Mouse (Mus musculus): Measurements from ENCODE around the gene Zfp282. TPM values are rescaled to one million over a fixed set of nuclear protein-coding genes. Genes with fewer than 3 reads are reported as not detected.
"Not testable (repeated sequence)": the region's sequence is repeated elsewhere in the genome, so short reads cannot be mapped to it uniquely, and the experiment has no call there.

Zfp282 gene
- total RNA-seq (2021): 10 to 100 TPM; 25.9 to 26.5 TPM
- long read RNA-seq, full-length matches to known transcripts: 9 of 16 reads
- long read RNA-seq, partial matches to known transcripts: 1 of 16 reads
- long read RNA-seq, other reads (novel, unspliced or antisense): 6 of 16 reads

DNA sequence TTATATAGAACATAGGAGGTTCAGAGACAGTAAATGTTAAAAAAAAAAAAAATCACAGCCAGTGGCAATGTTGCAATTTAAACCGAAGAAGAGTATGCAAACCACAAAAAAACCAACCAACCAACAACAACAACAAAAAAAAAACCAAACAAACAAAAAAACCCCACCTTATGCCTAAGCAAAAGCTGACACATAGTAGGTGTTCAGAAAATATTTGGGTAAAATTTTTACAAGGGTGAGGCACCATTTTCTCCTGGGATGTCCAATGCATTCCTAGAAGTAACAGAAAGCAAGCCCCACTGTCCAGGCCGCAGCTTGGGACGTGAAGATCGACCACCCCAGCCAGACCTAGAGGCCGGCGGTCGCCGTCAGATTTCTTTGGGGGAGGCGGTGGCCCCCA lies at the start of gene Zfp282:
Gene Zfp282, plus strand, starts transcription at position 147 of the 400 bp plus-strand sequence.
- no peak for DNase-seq (ENCODE audit: low spot score in 2 of 2)

DNA sequence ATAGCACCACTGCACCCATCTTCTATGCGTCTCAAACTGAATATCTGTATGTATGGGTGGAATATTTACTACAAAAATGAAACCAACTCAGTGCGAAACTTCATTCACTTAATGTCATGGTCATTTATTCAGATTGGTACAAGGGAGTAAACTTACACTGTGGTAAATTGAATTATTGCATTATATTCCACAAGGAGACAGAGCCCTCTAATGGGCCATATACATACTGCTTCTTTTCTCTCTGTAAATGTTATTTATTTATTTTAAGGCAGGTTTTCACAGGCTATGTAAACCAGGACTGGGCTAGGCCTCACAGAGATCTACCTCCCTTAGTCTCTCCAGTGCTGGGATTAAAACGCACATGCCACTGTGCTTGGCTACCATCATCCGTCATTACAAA lies 49.5 kb upstream of the Zfp282 start:
- DNase-seq (ENCODE audit: low spot score in 2 of 2): no peak

DNA sequence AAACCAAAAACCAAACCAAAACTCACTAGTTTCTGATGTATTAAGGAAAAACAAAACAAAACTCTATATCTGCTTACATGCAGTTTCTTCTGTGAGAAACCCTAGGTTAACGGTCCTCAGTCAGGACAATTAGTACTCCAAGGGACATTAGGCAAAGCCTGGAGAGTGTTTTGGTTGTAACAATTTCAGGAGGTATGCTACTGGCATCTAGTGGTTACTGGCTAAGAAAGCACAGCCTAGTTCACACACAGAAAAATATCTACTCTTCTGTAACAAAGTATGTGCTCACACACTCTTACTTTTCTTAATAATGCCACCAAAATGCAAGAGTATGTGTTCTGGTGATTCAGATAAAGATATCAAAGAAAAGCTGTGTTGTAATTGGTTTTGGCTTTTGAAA lies 48.1 kb upstream of the Zfp282 start:
- no peak for DNase-seq (ENCODE audit: low spot score in 2 of 2)

DNA sequence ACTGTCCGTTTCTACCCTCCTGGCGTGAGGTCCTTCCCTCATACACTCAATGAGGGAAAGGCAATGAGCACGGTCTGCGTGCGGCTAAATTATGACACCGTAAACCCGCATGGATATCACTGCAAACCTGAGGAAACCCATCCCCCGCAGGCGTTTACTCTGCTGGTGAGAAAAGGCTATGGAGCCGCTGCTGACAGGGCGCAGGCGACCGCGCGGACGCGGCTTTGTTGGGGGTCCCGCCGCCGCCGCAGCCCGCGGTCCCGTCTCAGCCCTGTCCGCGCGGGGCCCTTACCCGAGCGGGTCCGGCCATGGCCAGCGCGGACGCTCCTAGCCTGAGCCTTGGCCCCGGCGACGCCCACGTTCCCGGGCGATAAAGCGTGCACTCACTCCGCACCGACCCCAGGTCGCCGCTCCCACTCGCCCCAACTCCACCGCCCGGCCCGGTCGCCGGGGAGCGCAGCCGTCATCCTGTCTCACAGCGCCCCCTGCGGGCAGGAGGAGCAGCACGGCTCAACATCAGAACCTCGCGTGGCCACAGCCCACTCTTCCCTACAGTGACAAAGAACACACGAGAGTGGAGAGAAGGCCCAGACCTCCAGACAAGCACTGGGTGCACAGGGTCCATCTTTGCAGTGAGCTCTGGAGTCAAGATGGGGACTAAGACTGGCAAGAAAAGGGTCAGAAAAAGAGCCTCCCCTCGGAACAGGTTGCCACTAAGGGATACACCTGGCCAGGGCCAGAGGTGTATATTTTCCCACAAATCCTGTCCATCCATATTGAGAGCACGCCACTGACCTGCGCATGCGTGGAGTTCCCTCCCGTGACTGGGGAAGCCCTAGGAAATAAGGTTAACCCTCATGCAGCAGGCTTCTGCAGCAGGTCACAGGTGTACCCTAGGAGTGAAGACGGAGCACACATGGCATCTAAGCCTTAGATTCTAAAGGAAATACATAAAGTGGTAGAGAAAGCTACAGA lies 46.6 kb upstream of the Zfp282 start, which contains the start of gene Zfp786:
Gene Zfp786, minus strand, starts transcription at position 764 of the 975 bp plus-strand sequence.
- peak; percentile 95 to 97 for DNase-seq (ENCODE audit: low spot score in 2 of 2)

DNA sequence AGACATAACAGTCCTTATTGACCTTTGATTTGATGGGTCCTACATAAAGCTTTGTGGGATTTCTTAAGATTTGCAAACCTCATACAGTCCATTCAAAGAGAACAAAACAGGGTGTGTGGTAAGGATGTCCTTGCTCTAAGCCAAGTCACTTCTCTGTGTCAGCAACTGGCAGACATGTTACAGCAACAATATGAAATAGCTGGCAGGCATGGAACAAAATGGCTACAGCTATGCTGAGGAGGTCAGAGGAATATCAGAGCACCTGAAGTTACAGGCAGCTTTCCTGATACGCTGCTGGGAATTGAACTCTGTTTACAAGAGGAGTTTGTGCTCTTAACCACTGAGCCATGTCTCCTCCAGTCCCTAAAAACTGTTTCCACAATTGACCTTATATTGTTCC lies 44.8 kb upstream of the Zfp282 start:
- DNase-seq (ENCODE audit: low spot score in 2 of 2): no peak

DNA sequence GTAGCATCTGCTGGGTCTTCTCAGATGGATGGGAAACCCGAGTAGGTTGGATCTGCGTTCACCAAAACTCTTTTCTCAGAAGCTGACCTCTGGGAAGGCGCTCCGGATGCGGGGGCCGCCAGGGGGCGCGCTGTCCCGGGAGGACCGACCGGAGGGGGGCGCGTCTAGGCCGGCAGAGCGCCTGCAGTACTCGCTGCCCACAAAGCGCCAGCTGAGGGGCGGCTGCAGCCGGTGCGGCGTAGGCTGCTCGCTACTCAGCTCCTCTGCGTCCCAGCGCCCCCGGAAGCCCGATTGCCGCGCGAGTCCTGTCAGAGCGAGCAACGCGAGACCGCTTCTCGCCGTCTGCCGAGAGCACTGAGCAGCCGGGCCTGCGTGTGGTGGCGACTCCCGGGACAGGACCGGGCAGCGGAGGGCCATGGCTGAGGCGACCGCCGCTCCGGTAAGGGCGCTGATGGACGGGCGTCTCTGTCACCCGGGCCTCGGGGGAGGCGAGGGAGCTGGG lies 41.5 kb upstream of the Zfp282 start, which contains the start of gene Zfp398:
Gene Zfp398, plus strand, starts transcription at position 180 of the 502 bp plus-strand sequence.
- peak; percentile 97 to 98 for DNase-seq (ENCODE audit: low spot score in 2 of 2)

DNA sequence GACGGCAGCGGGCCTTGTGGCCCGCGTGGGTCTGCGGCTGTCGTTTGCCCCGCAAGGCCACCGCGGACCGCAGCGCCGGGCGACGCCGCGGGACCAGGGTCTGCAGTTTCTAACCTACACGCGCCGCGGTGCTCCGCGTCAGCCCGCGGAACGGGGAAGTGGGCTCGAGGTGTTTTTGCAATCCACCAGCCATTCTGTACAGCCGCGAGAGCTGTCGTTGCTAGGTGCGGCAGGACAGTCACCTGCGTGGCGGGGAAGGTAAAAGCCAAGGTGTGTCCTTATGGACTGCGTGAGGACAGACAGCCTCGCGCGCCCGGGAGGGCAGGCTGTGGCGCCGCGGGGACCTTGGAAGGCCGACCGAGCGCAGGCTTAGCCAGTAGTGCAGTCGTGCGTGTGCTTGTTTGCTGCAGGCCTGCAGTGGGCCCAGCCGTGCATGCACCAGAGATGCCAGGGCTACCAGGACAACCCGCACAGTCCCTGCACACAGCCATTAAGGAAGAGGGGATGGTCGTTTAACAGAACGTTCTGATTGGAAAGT lies 41.0 kb upstream of the Zfp282 start:
- peak; percentile 52 to 66 for DNase-seq (ENCODE audit: low spot score in 2 of 2)

DNA sequence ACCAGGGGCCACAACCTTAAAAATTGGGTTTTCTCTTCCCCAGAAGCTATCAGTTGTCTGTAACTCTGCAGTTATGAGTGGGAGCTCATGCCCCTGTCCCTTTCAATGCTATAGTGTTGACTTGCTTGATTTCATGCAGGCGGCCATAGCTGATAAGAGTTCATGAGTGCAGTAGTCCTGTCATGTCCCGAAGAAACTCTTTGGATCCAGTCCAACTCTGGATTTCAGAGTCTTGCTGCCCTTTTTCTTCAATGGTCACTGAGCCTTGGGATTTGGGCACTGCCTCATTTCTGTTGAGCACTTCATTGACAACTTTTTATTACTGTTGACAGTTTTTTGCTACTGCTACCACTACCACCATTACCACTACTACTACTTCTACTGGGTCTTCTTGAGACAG lies 39.4 kb upstream of the Zfp282 start:
- DNase-seq (ENCODE audit: low spot score in 2 of 2): no peak

DNA sequence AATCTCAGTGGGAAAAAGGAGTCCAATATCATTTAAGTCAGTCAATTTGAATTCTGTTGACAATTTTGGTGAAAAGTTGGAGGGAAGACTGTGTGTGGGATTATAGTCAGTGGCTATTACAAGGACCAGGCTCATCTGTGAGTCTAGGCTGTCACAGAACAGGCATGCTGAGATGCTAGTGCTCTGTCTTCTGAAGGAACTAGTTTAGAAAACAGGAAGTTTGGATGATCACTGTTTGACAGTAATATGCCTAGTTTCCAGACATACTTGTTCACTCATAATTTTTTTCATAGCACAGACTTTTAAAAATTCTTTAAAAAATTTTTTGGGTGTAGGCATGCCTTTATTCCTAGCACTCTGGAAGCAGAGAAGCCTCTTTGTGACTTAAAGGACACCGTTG lies 35.9 kb upstream of the Zfp282 start:
- no peak for DNase-seq (ENCODE audit: low spot score in 2 of 2)

DNA sequence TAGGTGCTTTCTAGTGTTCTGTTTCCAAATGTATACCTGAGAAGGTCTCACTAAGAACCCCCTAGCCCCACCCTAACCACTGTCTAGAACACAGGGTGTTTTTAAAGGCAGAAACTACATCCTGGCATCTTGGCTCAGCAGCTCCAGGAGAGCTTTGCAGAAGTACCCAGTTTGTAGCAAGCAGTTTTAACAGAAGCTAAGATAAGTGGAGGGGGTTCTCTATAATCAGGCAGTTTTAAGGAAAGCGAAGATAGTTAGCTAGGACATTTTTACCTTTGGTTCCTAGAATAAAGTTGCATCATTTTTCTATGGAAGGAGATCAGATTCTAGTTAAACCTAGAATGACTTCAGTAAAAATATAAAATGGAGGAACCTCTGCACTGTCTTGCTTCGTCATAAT lies 35.2 kb upstream of the Zfp282 start:
- DNase-seq (ENCODE audit: low spot score in 2 of 2): no peak

DNA sequence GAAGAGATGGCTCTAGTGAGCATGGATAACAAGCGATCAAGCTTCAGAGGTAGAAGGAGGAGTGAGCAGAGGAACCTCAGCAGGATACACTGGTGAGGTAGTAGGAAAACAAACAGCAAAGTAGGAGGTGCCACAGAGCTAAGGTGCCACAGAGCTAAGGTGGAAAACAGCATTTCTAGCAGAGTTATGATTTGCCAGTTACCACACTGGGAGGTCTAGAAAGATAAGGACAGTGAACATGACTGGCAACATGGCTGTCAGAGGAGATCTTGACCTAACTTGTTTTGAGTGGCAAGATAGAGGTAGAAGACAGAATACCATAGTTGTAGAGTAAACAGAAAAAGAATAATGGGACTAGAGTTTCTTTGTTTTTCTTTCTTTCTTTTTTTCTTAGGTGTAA lies 34.7 kb upstream of the Zfp282 start:
- no peak for DNase-seq (ENCODE audit: low spot score in 2 of 2)

DNA sequence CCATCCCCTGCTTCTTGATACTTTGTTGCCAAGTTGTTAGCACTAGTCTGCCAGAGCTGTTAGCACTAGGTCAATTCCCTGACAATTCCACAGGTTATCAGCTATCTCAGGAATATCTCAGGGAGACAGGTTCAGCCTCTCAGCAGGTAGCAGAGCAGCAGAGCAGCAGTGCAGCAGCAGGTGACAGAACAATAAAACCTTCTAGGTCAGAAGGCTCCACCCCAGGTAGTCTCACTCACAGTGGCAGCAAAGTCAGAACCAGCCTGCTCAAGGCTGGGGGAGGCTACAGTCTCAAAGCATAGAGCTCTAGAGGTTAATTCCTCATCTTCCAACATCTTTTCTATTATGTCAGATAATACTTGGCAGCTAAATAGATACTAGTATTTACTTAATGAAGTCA lies 31.2 kb upstream of the Zfp282 start:
- no peak for DNase-seq (ENCODE audit: low spot score in 2 of 2)

DNA sequence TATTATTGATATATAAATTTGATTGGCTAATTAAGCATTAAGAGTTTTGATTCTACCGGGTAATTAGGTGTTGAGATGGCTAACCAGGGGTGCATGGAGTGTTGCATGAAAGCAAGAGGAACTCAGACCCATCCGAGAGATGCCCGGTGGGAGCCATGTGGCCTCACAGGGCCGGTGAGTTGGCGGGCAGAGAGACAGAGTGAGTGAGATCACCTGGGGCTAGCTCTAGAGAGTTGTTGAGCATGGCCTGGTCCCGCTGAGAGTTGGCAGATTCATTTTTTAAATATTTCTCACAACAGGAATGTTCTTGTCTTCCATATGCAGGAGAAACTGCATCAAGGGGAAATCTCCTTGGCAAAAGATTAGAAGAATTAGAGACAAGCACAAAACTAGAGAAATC lies 19.8 kb upstream of the Zfp282 start:
- DNase-seq (ENCODE audit: low spot score in 2 of 2): no peak

DNA sequence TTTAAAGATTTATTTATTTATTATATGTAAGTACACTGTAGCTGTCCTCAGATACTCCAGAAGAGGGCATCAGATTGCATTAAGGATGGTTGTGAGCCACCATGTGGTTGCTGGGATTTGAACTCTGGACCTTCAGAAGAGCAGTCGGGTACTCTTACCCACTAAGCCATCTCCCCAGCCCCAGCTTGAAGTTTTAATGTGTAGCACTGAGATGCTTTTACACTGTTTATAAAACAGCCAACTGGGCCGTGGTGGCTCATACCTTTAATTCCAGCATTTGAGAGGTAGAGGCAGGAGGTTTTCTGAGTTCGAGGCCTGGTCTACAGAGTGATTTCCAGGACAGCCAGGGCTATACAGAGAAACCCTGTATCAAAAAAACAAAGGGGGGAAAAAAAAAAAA lies 19.3 kb upstream of the Zfp282 start:
- DNase-seq (ENCODE audit: low spot score in 2 of 2): not testable (repeated sequence)

DNA sequence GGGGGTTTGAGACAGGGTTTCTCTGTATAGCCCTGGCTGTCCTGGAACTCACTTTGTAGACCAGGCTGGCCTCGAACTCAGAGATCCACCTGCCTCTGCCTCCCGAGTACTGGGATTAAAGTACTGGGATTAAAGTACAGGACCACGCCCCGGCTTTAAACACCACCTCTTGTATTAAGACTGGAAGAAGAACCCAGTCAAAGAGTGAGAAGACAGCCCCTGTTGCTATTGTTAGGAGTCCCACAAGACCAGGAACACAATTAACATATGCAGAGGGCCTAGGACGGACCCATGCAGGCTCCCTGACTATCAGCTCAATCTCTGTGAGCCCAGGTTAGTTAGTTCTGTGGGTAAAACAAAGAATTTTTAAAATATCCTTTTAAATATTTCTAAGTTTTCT lies 4.7 kb upstream of the Zfp282 start:
- DNase-seq (ENCODE audit: low spot score in 2 of 2): no peak

DNA sequence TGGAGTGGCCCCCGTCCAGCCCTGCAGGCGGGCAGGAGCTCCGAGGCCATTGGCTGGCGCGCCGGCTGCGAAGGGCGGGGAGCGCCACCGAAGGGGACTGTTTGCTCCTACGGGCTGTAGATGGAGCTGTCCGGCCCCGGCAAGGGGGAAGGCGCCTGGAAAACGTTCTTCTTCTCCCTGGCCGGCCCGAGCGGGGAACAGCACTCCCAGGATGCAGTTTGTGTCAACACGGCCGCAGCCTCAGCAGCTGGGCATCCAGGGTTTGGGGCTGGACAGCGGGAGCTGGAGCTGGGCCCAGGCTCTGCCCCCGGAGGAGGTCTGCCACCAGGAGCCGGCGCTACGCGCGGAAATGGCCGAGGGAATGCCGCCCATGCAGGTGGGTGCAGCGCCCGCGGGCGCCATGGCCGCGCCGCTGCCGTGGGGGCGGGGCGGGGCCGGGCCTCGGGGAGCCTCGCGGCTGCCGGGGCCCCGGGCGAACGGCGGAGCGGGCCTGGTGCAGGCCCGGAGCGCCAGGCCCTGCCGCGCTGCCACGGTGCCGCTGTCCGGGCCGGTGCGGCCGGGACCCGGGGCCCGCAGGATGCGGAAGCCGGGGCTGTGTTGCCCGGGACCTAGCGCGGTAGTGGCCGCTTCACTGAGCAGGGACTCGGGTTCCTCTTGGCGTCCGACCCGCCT lies 593 bp downstream of the Zfp282 start:
- peak; percentile 90 to 91 for DNase-seq (ENCODE audit: low spot score in 2 of 2)

DNA sequence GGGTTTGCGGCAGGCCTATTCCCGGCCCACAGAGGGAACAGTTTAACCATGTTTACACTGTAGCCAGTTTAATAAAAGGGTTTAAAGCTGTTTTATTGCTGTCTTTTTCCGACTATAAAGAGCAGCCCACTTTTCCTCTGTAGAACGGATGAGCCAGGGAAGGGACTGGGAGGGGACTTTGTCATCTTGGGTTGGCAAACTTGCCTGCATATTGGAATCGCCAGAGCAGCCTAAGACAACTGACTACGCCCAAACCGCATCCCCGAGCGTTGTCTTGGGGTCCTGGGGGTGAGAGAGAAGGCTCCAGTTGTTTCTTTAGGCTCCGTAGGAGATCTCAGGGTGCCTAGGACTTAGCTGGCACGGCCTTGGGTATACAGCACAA lies 1.1 kb downstream of the Zfp282 start:
- no peak for DNase-seq (ENCODE audit: low spot score in 2 of 2)

DNA sequence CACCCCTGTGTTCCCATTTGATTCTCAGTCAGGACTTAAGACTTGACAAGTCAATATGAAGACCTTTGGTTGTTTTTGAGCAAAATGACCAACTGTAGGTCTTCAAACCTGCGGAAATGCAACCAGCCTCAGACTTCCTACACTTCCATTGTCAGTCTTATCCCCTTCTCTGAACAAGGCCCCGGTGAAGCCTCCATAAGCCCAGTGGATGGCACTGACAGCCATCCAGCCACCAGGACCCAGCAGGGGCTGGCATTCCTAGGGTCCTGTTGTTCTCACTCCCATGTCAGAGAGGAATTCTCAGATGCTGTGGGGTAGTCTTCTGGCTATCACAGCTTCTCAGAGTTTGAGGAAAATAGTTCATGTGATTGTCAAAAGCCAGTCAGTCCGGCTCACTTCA lies 1.6 kb downstream of the Zfp282 start:
- no peak for DNase-seq (ENCODE audit: low spot score in 2 of 2)

DNA sequence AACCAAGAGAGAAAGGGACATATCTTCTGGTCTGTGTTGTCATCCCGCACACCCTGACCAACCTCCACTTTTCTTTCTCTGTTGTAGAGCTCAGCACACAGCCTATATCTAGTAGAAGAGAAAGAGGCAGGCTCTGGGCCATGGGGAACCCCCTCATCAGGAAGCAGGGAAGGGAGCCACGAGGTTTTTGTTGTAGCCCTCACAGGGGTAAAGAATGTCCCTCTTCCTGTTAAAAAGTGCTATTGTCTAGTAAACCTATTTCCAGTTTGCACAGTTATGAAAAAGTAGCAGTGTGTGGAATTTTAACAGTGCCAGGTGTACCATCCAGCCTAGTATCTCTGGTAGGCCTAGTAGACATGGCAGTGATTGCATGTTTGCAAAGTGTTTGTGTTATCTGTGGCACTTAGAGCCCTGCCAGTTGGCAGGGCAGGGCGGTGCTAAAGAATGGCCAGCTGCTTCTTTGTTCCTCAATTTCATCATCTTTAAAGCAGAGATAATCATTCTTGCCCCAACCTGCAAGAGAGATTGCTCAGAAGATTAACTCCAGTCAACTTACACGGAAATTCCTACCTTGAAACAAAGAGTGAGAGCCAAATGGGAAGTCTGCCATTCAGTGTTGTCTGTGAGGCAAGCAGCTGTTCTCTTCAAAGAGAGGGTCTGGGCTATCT lies 2.2 kb downstream of the Zfp282 start:
- DNase-seq (ENCODE audit: low spot score in 2 of 2): no peak

DNA sequence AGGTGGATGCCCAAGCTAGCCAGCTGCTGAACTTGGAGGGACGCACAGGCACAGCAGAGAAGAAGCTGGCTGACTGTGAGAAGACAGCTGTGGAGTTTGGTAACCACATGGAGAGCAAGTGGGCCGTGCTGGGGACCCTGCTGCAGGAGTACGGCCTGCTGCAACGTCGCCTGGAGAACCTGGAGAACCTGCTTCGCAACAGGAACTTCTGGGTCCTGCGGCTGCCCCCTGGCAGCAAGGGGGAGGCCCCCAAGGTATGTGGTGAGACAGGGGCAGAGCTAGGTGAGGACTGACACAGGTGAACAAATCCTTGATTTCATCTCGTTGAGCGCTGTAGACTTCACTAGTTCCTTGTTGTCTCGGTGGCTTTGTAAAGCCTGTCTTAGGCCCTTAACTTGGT lies 3.2 kb downstream of the Zfp282 start:
- no peak for DNase-seq (ENCODE audit: low spot score in 2 of 2)

DNA sequence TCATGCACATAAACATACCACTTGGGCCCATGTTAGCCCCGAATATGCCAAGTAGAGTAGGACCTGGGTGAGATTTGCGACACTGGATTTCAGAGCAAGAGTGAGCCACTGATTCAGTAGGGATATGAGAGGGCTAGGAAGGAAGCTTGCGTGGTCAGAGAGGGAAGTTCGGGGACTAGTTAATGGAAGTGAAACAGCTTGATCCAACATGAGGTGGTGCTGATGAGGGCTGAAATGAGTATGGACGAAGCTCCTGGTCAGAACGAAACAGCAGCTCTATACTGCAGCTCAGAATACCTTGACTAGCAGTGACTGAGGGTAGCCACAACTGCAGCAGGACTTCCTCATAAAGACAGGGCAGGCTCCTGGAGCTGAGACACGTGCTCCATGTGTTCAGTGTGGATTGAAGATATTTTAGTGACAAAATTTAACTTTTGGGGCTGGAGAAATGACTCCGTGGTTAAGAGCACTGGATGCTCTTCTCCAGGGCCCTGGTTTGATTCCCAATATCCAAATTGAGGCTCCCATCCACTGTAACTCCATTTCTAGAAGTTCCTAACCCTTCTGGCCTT lies 11.9 kb downstream of the Zfp282 start:
- DNase-seq (ENCODE audit: low spot score in 2 of 2): no peak
